Mouse (Mus musculus) midbrain, embryonic 10.5 days (tissue): Measurements from ENCODE around the gene Tmem260. TPM values are rescaled to one million over a fixed set of nuclear protein-coding genes. Genes with fewer than 3 reads are reported as not detected.

Source experiments
- DNase-seq: peaks from one replicate; pipeline ENCODE4 v3.0.0-alpha.2; 2017; ENCODE audit warnings: low spot score
- H3K27ac ChIP-seq: fragments of 300-500 bp; sonication (generic); replicated peaks from 2 replicates; pipeline ENCODE4 v1.5.1; 2016; ENCODE audit warnings: mild to moderate bottlenecking
- H3K27me3 ChIP-seq: fragments of 300-500 bp; sonication (generic); 2 replicates; pipeline ENCODE4 v1.6.1; 2016; ENCODE audit warnings: low read depth, mild to moderate bottlenecking; ENCODE audit not compliant: poor library complexity, severe bottlenecking
- H3K36me3 ChIP-seq: fragments of 300-500 bp; sonication (generic); 2 replicates; pipeline ENCODE4 v1.6.1; 2016; ENCODE audit warnings: mild to moderate bottlenecking, moderate library complexity
- H3K4me1 ChIP-seq: fragments of 300-500 bp; sonication (generic); 2 replicates; pipeline ENCODE4 v1.6.1; 2016
- H3K4me3 ChIP-seq: fragments of 300-500 bp; sonication (generic); 2 replicates; pipeline ENCODE4 v1.5.1; 2016; ENCODE audit warnings: mild to moderate bottlenecking, moderate library complexity
- H3K9me3 ChIP-seq: fragments of 300-500 bp; sonication (generic); replicated peaks from 2 replicates; pipeline ENCODE4 v1.6.1; 2016; ENCODE audit warnings: mild to moderate bottlenecking
- WGBS: fragments of 180-500 bp; shearing (Covaris S2); methylation state at CpG from one replicate; pipeline ENCODE4 v1.1.7; 2016; 5-methylcytosine and 5-hydroxymethylcytosine counted together
- polyA plus RNA-seq: library from polyadenylated mRNA; unstranded; fragments of >200 nt; fragmentation: Nextera tagmentation; extraction: Ambion mirVana; gene quantifications from 2 replicates; pipeline ENCODE4 v1.2.1, GENCODE M21; 2016

Gene Tmem260
- polyA plus RNA-seq, result 19.3 and 21.0 TPM in 2 replicates

DNA sequence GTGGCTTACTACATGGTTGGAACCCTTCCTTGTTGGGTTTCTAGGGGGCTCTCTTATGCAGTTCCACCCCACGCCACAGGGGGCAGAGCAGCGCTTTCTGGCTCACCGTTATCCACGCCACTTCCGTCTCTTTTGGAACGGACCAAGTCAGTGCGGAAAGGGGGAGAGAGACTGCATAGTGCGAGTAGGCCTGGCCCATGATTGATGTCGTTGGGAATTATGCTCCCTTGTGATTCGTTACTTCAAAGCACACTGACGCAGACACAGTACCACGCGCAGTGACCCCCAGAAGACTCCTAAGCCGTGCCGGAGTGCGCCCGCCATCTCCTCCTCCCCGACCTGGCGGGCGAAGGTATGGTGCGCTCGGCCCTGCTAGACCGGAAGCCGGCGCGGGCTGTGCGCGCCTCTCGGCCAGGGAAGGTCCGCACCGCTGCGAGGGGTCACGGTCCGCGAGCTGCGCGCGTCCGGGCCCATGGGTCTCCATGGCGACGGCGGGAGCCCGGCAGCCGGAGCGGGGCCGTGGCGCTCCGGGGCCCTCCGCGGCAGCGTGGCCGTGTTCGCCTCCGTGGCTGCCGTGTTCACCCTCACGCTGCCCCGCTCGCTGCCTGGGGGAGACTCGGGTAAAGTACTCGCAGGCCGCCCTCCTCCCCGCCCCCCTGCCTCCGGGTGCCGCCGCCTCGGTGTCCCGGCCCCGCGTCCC, at the start of gene Tmem260:
Tmem260 (plus strand) TSS at position 141 of the 700 bp plus-strand sequence.
- peaks cover 13% of the 10 kb centered on the region for H3K4me1 ChIP-seq
- H3K9me3 ChIP-seq, result no peaks in the 10 kb centered on the region
- H3K27ac ChIP-seq, result peak within 1 kb of the TSS; percentile 98
- no peaks in the 10 kb centered on the region for H3K27me3 ChIP-seq
- H3K4me3 ChIP-seq, result peak within 1 kb of the TSS; percentile 93
- DNase-seq, result peak; percentile 94
- WGBS, result under 1% methylated on average over 69 of the region's 69 CpGs
- no peaks in the 10 kb centered on the region for H3K36me3 ChIP-seq

DNA sequence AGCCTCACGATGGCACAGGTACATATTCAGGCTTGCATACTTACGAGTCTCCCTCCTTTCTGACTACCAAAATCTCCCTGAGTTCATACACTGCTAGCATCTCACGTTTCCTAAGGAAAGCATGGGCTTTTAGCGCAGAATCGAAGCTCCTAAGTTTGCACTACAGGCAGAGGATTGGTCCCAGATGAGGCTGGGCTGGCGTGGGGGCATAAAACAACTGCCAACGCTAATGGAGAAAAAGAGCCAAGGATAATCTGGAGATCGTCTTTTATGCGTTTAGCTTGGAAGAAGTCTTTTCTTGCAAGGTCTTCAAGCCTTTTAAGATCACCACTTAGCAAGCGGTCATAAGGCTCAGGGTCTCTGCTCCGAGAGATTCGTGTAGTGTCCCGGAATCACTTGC, 39.8 kb upstream of the Tmem260 start:
- WGBS, result 93% methylated on average over 13 of the region's 13 CpGs
- no peak overlapping the region for H3K27ac ChIP-seq
- DNase-seq, result no peak
- no peaks in the 10 kb centered on the region for H3K27me3 ChIP-seq
- no peaks in the 10 kb centered on the region for H3K9me3 ChIP-seq
- no peak overlapping the region for H3K4me3 ChIP-seq
- H3K36me3 ChIP-seq, result no peaks in the 10 kb centered on the region
- peaks cover 5% of the 10 kb centered on the region for H3K4me1 ChIP-seq

DNA sequence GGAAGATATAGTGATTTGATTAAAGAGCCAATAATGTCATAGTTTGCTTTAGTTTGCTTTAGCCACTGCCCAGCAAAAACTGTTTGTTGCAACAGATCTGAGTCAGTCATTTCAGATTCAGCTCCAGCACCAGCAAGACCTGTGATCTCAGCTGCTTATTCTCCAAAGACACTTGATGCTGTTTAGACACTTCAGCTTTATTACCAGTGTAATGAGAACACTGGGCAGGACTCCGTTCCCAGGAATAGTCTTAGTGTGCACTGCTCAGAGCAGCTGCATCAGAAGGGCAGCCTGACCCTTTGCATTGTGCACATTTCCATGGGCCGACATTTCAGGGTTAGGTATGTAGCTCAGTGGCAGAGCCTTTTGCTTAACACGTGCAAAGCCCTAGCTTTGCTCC, 28.9 kb upstream of the Tmem260 start:
- DNase-seq, result no peak
- Histone ChIP-seq H3K27me3 (0 out of 2 replicates have a peak, but pooled peaks cover 12% of the 10 kb centered on the region), H3K36me3 (no peaks in the 10 kb centered on the region), H3K4me1 (peaks cover 13% of the 10 kb centered on the region), H3K4me3 (no peak overlapping the region), H3K9me3 (no peaks in the 10 kb centered on the region), H3K27ac (no peak overlapping the region)
- 68% methylated on average over 3 of the region's 3 CpGs for WGBS

DNA sequence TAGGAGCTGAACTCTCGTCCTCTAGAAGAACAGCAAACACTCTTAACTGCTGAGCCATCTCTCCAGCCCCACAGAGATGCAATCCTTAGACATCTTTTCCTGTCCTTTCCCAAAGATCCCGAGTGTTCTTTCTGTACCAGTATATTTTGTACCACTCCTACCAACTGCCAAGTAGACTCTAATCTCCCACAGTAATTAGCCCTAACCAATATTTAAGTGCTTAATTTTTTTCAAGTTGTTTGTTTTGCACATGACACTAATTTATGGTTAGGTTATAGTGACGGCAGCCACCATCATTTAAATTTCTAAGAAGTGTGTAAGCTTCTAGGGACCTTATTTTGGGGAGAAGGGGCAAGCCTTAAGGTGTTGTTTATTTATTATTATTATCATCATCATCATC, 27.7 kb upstream of the Tmem260 start:
- Histone ChIP-seq H3K4me1 (peaks cover 25% of the 10 kb centered on the region), H3K27ac (no peak overlapping the region), H3K4me3 (no peak overlapping the region), H3K36me3 (no peaks in the 10 kb centered on the region), H3K27me3 (0 out of 2 replicates have a peak, but pooled peaks cover 13% of the 10 kb centered on the region), H3K9me3 (no peaks in the 10 kb centered on the region)
- no peak for DNase-seq
- 69% methylated on average over 3 of the region's 3 CpGs for WGBS

DNA sequence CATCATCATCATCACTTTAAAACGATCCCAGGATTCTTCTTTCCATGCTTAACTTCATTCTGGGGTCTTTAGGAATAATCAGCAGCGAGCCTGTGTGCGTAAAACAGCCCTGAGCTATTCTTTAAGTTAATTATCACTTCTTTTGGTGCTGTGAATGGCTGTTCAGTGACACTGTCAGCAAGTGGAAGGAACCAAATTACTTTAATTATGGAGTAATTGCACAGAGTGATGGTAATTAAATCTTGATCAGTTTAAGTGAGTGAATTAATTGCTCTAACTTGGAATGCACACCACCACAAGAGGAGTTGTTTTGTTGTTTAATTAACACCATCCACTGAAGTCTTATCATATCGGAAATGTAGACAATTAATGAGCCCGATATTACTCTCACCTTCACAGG, 27.3 kb upstream of the Tmem260 start:
- no peak for DNase-seq

DNA sequence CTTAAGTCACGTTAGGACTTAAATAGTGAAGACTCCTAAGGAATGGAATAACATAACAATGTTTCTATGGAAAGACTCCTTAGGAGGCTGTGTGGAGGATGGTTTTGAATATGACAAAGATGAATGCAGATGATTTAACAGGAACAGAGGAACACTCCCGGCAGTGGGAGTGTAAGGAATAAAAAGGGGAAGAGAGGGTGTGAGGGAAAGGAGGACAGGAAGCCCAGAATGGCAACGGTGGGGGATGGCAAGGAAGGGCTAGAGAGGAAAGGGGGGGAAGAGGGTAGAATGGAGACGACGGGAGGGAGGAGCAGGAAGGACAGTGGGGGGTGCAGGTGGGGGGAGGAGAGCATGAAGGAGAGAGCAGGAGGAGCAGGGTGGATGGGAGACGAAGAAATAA, 24.4 kb upstream of the Tmem260 start:
- peak overlapping the region; percentile 55 for H3K27ac ChIP-seq
- DNase-seq, result no peak
- no peaks in the 10 kb centered on the region for H3K36me3 ChIP-seq
- no peaks in the 10 kb centered on the region for H3K9me3 ChIP-seq
- H3K4me1 ChIP-seq, result peaks cover 30% of the 10 kb centered on the region
- peak overlapping the region; percentile 23 for H3K4me3 ChIP-seq
- H3K27me3 ChIP-seq, result 0 out of 2 replicates have a peak, but pooled peaks cover 13% of the 10 kb centered on the region
- WGBS, result 31% methylated on average over 6 of the region's 6 CpGs

More for the DNA sequence above, 27.3 kb upstream of the Tmem260 start:
- Histone ChIP-seq H3K27me3 (0 out of 2 replicates have a peak, but pooled peaks cover 13% of the 10 kb centered on the region), H3K36me3 (no peaks in the 10 kb centered on the region), H3K4me3 (no peak overlapping the region), H3K4me1 (peaks cover 29% of the 10 kb centered on the region), H3K27ac (no peak overlapping the region), H3K9me3 (no peaks in the 10 kb centered on the region)
- 77% methylated on average over 5 of the region's 5 CpGs for WGBS

DNA sequence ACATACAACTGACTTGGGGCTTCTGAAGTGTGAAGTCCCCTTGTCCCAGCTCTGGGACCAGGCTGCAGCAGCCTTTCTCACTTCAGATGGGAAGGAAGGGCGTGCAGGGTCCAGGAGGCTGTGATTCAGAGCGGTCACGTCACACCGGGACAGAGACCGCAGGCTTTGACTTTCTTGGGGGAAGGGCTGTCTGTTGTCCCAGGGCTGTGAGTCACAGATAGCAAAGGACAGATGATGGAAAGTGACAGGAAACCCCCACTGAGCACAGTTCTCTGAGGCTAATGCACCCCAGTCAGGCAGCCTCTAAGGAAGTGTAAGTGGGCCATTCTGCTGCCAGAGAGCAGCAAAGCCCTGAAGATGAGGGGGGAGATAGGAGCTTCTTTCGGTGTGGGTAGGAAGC, 23.9 kb upstream of the Tmem260 start:
- 24% methylated on average over 6 of the region's 6 CpGs for WGBS
- no peaks in the 10 kb centered on the region for H3K9me3 ChIP-seq
- peak; percentile 42 for DNase-seq
- H3K27me3 ChIP-seq, result 0 out of 2 replicates have a peak, but pooled peaks cover 13% of the 10 kb centered on the region
- no peaks in the 10 kb centered on the region for H3K36me3 ChIP-seq
- H3K27ac ChIP-seq, result peak overlapping the region; percentile 55
- H3K4me1 ChIP-seq, result peaks cover 30% of the 10 kb centered on the region
- peak overlapping the region; percentile 23 for H3K4me3 ChIP-seq

DNA sequence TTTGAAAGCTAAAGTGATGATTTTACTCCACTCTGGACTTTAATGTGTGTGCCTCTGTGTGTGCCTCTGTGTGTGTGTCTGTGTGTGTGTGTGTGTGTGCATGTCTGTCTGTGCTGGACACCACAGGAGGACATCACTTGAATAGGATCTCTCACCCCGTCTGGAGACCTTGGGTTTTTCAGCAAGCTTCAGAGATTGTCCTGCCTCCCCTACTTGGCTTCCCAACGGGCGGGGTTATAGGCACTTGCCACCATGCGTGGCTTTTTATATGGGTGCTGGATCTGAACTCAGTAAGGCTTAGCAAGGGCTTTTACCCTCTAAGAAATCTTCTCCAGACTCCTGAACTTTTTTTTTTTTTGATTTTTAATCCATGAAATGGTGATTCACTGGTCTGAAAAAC, 23.5 kb upstream of the Tmem260 start:
- Histone ChIP-seq H3K4me3 (peak overlapping the region; percentile 23; the same call in 1 of the 2 replicates), H3K36me3 (no peaks in the 10 kb centered on the region), H3K27me3 (0 out of 2 replicates have a peak, but pooled peaks cover 13% of the 10 kb centered on the region), H3K9me3 (no peaks in the 10 kb centered on the region), H3K4me1 (peaks cover 27% of the 10 kb centered on the region), H3K27ac (peak overlapping the region; percentile 55)
- no peak for DNase-seq
- whole genome bisulfite sequencing, result 30% methylated on average over 4 of the region's 4 CpGs

DNA sequence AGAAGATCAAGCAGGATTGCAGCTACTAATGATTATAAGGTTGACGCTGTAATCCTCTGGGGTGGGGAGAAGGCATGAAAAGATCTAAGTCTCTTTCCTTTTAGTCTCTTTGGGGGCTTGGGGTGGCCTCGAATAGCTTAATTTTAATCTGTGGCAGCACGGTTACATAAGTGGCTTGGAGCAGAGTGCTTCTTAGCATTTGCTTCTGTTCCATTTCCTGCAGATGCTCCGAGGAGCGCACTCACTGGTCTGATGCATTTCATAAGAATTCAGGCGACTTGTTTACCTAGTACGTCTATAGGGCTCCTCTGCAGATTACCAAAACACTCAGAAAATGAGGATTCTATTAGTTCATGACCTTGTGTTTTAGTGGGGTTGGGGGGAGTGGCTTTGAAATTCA, 23.0 kb upstream of the Tmem260 start:
- DNase-seq, result no peak
- no peaks in the 10 kb centered on the region for H3K9me3 ChIP-seq
- no peaks in the 10 kb centered on the region for H3K36me3 ChIP-seq
- 52% methylated on average over 7 of the region's 7 CpGs for WGBS
- H3K4me1 ChIP-seq, result peaks cover 24% of the 10 kb centered on the region
- H3K27me3 ChIP-seq, result 0 out of 2 replicates have a peak, but pooled peaks cover 13% of the 10 kb centered on the region
- H3K27ac ChIP-seq, result no peak overlapping the region
- no peak overlapping the region for H3K4me3 ChIP-seq

DNA sequence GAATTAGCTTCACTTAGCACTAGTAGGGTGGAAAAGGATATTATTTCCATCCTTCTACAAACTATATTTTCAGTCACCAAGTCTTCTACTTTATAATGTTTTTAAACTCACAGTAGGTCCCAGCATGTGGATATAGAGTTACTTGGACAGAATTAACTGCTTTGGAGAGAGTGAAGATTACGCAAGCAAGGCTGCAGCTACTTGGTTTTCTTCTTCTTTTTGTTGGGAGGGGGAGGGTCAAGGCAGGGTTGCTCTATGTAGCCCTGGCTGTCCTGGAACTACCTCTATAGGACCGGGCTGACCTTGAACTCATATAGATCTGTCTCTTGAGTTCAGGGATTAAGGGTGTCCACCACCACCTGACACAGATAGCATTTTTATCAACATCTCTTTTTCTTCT, 13.9 kb upstream of the Tmem260 start:
- Histone ChIP-seq H3K9me3 (no peaks in the 10 kb centered on the region), H3K4me1 (peaks cover 11% of the 10 kb centered on the region), H3K27me3 (no peaks in the 10 kb centered on the region), H3K36me3 (no peaks in the 10 kb centered on the region), H3K27ac (no peak overlapping the region), H3K4me3 (no peak overlapping the region)
- 94% methylated on average over 2 of the region's 2 CpGs for WGBS
- DNase-seq, result no peak

DNA sequence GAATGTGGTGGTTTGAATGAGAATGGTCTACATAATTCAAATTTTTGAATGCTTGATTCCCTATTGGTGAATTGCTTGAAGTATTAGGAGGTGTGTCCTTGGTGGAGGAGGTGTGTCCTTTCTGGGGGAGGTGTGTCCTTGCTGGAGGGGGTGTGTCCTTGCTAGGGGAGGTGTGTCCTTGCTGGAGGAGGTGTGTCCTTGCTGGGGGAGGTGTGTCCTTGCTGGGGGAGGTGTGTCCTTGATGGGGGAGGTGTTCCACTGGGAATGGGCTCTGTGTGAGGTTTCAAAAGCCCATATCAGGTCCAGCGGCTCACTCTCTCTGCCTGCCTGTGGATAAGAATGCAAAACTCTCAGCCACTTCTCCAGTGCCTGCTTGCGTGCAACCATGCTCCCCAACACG, 2.1 kb upstream of the Tmem260 start:
- no peaks in the 10 kb centered on the region for H3K27me3 ChIP-seq
- DNase-seq, result no peak
- WGBS, result 52% methylated on average over 3 of the region's 3 CpGs
- H3K9me3 ChIP-seq, result no peaks in the 10 kb centered on the region
- no peak overlapping the region for H3K4me3 ChIP-seq
- H3K4me1 ChIP-seq, result peaks cover 13% of the 10 kb centered on the region
- H3K36me3 ChIP-seq, result no peaks in the 10 kb centered on the region
- H3K27ac ChIP-seq, result no peak overlapping the region

DNA sequence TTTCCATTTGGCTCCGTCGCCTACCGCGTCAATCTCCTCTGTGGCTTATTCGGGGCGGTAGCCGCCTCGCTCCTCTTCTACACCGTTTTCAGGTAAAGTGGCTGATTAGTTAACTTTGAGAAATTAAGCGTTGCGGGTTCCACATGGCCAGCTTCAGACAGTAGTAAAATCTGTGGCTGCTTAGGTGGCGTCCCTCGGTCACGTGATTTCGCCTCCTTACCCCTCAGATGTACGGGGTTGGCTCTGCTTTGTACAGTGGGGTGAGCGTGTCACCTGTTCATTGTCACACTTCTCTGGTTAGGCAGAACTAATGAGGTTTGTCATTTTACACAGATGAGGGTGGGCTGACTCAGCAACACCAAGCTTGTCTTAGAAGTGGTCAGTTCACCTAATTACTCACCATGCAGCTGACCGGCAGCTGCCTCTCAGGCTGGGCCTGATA, 6.1 kb downstream of the Tmem260 start:
- Histone ChIP-seq H3K9me3 (no peaks in the 10 kb centered on the region), H3K27ac (no peak overlapping the region), H3K36me3 (peaks cover 9% of the 10 kb centered on the region), H3K27me3 (no peaks in the 10 kb centered on the region), H3K4me1 (peaks cover 50% of the 10 kb centered on the region), H3K4me3 (no peak overlapping the region; the same call in 1 of the 2 replicates)
- no peak for DNase-seq
- WGBS, result 70% methylated on average over 18 of the region's 18 CpGs

DNA sequence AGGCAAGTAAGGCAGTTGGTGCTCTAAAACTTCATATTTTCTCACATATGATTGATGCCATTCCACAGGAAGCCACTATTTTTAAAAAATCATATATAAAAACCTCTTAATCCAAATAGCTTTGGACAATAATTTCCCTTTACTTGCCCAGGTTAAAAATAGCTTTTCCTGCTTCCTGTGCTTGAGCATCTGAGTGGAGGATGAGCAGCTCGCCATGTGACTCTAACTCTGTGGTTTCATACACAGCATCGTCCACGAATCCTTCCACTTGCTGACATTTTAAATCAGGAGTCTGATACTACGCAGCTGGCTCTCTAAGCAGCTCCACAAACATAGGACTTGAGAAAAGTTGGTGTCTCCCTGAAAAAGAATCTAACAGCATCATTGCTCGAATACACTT, 7.5 kb downstream of the Tmem260 start:
- no peak overlapping the region for H3K4me3 ChIP-seq
- no peak for DNase-seq
- no peaks in the 10 kb centered on the region for H3K27me3 ChIP-seq
- no peak overlapping the region for H3K27ac ChIP-seq
- peaks cover 9% of the 10 kb centered on the region for H3K36me3 ChIP-seq
- H3K9me3 ChIP-seq, result no peaks in the 10 kb centered on the region
- H3K4me1 ChIP-seq, result peaks cover 51% of the 10 kb centered on the region
- WGBS, result 83% methylated on average over 5 of the region's 5 CpGs
